Mouse (Mus musculus) mammary gland, adult 2 months (tissue): Measurements from ENCODE around the gene Olfr1466. TPM values are rescaled to one million over a fixed set of nuclear protein-coding genes. Genes with fewer than 3 reads are reported as not detected.

Source experiments
- polyA plus RNA-seq: library from polyadenylated mRNA; depleted of rRNA; stranded (reverse); fragments of >200 nt; gene quantifications from 2 replicates; pipeline ENCODE4 v1.2.3, GENCODE M21; 2012; ENCODE audit warnings: low replicate concordance; rRNA removed

Gene Olfr1466
- polyA plus RNA-seq: not detected in 2 replicates

DNA sequence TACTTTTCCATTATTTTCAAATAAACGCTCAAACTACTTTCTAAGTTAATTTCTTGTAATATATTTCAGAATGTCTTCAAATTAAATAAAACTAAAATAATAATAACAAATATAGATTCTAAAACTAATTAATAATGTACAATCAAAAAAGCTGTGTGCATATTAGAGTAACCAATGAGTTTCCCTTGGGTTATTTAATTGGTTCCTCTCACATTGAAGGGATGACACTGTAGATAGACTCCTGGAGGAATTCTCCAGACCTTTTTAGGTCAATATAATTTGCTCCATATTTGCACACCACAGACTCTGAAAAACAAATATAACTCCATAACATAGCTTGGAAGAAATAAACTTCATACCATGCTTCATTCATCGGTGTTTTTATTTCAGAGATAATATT lies at the start of gene Olfr1466:
Olfr1466 (plus strand) TSS at position 301 of the 400 bp plus-strand sequence.

DNA sequence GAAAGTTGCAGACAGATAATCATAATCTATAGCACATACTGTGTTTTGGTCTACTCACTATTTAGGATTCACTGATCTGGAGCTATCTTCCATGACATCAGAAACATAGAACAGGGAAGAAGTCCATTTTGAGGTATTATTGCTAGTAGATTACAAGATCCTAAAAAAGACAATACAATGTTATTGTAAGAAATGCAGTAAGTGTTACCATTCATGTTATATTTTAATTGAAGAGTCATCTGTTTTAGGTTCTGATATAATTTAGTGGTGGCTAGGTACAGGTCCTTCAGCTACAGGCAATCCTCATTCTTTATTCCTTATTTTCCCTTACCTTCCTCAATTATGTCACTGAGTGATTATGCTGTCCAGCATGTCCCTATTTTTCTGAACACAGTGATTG lies 23.2 kb upstream of the Olfr1466 start, which contains the start of gene Olfr1465:
Olfr1465 (minus strand) TSS at position 101 of the 400 bp plus-strand sequence.

DNA sequence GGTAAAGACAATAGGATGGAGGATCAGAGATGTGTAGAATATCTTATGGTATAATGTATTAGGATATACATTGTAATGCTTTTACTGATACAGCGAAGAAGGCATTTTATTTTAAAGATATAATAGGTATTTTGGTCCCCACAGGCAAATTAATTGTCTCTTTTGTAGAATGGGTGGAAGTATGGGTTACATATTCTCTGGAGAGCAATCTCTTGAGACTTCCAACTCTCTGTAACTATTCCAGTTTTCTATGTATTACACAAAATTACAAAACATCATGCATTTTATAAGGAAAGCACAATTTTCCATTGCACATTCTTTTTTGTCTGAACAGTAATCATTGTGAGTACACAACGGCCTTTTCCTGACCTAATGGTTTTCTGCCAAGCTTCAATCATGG lies 23.3 kb downstream of the Olfr1466 start, which contains the start of gene Olfr1467:
Olfr1467 (plus strand) TSS at position 301 of the 400 bp plus-strand sequence.

Other genes starting within 250 kb of the Olfr1466 start
- not detected in 2 replicates for gene Olfr1457, start 241.0 kb upstream of the Olfr1466 start, polyA plus RNA-seq
- not detected in 2 replicates for gene Olfr1458, start 232.1 kb upstream of the Olfr1466 start, polyA plus RNA-seq
- gene Olfr1459, start 189.3 kb upstream of the Olfr1466 start, polyA plus RNA-seq: not detected in 2 replicates
- not detected in 2 replicates for gene Olfr1461, start 175.9 kb upstream of the Olfr1466 start, polyA plus RNA-seq
- gene Olfr1462, start 153.1 kb upstream of the Olfr1466 start, polyA plus RNA-seq: not detected in 2 replicates
- not detected in 2 replicates for gene Olfr1463, start 107.5 kb upstream of the Olfr1466 start, polyA plus RNA-seq
- not detected in 2 replicates for gene Olfr1465, start 23.3 kb upstream of the Olfr1466 start, polyA plus RNA-seq
- gene Olfr1467, start 23.4 kb downstream of the Olfr1466 start, polyA plus RNA-seq: not detected in 2 replicates
- gene Olfr1469, start 69.0 kb downstream of the Olfr1466 start, polyA plus RNA-seq: not detected in 2 replicates
- gene Olfr1471, start 104.5 kb downstream of the Olfr1466 start, polyA plus RNA-seq: not detected in 2 replicates
- not detected in 2 replicates for gene Olfr1472, start 117.2 kb downstream of the Olfr1466 start, polyA plus RNA-seq
- gene Olfr1474, start 130.7 kb downstream of the Olfr1466 start, polyA plus RNA-seq: not detected in 2 replicates
- not detected in 2 replicates for gene Olfr1475, start 141.3 kb downstream of the Olfr1466 start, polyA plus RNA-seq
- not detected in 2 replicates for gene Olfr1477, start 161.7 kb downstream of the Olfr1466 start, polyA plus RNA-seq
- not detected in 2 replicates for gene Olfr1480, start 189.1 kb downstream of the Olfr1466 start, polyA plus RNA-seq
- not detected in 2 replicates for gene Olfr1484, start 244.6 kb downstream of the Olfr1466 start, polyA plus RNA-seq